Mouse (Mus musculus) testis, adult 2 months (tissue): ENCODE results near the gene Prpf40b. TPM values are rescaled to one million over a fixed set of nuclear protein-coding genes. Genes with fewer than 3 reads are reported as not detected.

Experiments
- H3K27ac ChIP-seq: fragments of 200-500 bp; 2 replicates; pipeline ENCODE4 v1.5.1; 2012; ENCODE audit warnings: low read depth, low read length; ENCODE audit not compliant: control insufficient read depth, insufficient read depth
- H3K27me3 ChIP-seq: fragments of 200-500 bp; 2 replicates; pipeline ENCODE4 v1.6.1; 2012; ENCODE audit warnings: mild to moderate bottlenecking, low read length, moderate library complexity; ENCODE audit not compliant: control insufficient read depth, insufficient read depth
- H3K36me3 ChIP-seq: fragments of 200-500 bp; 2 replicates; pipeline ENCODE4 v1.6.1; 2012; ENCODE audit warnings: mild to moderate bottlenecking, low read length; ENCODE audit not compliant: control insufficient read depth, insufficient read depth
- H3K4me1 ChIP-seq: fragments of 200-500 bp; 2 replicates; pipeline ENCODE4 v1.6.1; 2012; ENCODE audit warnings: low read length; ENCODE audit not compliant: control insufficient read depth, insufficient read depth
- H3K4me3 ChIP-seq: fragments of 200-500 bp; 2 replicates; pipeline ENCODE4 v1.5.1; 2012; ENCODE audit warnings: low read depth, mild to moderate bottlenecking, low read length, moderate library complexity, mixed read lengths; ENCODE audit not compliant: control insufficient read depth
- CTCF ChIP-seq: fragments of 200-500 bp; IDR thresholded peaks from 2 replicates; pipeline ENCODE4 v1.5.1; 2012; ENCODE audit warnings: low read depth, mild to moderate bottlenecking, inconsistent platforms, low read length, moderate library complexity; ENCODE audit not compliant: control insufficient read depth, insufficient read depth, insufficient replicate concordance
- POLR2A ChIP-seq: fragments of 200-500 bp; IDR thresholded peaks from 2 replicates; pipeline ENCODE4 v1.6.1; 2012; ENCODE audit warnings: low read depth, mild to moderate bottlenecking, inconsistent platforms, low read length, moderate library complexity; ENCODE audit not compliant: control insufficient read depth
- polyA plus RNA-seq: library from polyadenylated mRNA; depleted of rRNA; stranded (reverse); fragments of >200 nt; gene quantifications from 2 replicates; pipeline ENCODE4 v1.2.3, GENCODE M21; 2012

The Prpf40b gene
- polyA plus RNA-seq, 1 experiment = 104 TPM

GRCm38 (mm10) chr15:99276095-99276494 is 18.8 kb upstream of the Prpf40b start:
- Histone ChIP-seq H3K27me3 (no peaks in the 10 kb centered on the region), H3K4me3 (no peak overlapping the region), H3K27ac (no peak overlapping the region), H3K4me1 (no peaks in the 10 kb centered on the region), H3K36me3 (no peaks in the 10 kb centered on the region)
- TF ChIP-seq CTCF = no peak
- TF ChIP-seq POLR2A = no peak

DNA sequence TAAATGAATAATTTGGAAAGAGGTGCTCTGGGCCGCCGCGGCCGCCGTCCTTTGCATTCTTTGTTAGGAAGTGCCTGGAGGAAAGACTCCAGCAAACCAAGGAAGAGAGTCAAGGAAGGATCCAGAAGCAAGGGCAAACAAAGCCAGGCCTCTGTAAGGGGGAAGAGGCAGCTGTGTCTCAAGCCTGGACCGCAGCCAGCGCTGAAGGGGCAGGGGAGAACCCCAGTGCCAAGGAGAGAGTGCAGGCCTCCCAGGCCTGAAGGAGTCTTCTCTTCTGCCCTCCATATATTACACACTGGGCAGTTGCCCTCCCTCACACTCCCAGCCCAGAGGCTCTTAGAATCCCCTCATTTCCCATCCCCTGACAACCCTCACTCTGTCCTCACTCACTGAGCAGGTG is 16.6 kb upstream of the Prpf40b start:
- TF ChIP-seq POLR2A (no peak), CTCF (no peak)
- H3K36me3 ChIP-seq = no peaks in the 10 kb centered on the region

DNA sequence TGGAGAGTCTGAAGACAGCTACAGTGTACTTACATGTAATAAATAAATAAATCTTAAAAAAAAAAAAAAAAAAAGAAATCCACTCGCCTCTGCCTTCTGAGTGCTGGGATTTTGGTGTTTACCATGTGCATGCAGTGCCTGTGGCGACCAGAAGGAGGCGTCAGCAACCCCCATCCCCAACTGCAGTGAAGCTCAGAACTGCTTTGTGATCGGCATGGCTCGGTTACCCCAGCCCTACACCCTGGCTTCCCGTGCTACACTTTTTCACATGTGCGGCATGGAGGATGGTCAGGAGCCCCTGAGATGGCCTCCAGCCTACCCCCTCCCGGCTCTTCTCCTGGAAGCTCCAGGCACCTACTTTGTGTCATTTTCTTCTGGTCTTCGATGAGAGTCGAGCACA is 11.4 kb upstream of the Prpf40b start:
- Histone ChIP-seq H3K27me3 (no peaks in the 10 kb centered on the region), H3K4me3 (peak overlapping the region; percentile 2), H3K36me3 (no peaks in the 10 kb centered on the region), H3K4me1 (peaks cover 15% of the 10 kb centered on the region), H3K27ac (no peak overlapping the region)
- TF ChIP-seq POLR2A (no peak), CTCF (peak; percentile 78; the same call in 1 of the 2 replicates)

More for the DNA sequence above, 16.6 kb upstream of the Prpf40b start:
- no peak overlapping the region for H3K4me3 ChIP-seq
- H3K4me1 ChIP-seq = no peaks in the 10 kb centered on the region
- no peaks in the 10 kb centered on the region for H3K27me3 ChIP-seq
- no peak overlapping the region for H3K27ac ChIP-seq

GRCm38 (mm10) chr15:99284527-99285188 is 10.2 kb upstream of the Prpf40b start:
- no peaks in the 10 kb centered on the region for H3K36me3 ChIP-seq
- H3K4me1 ChIP-seq = peaks cover 15% of the 10 kb centered on the region
- TF ChIP-seq CTCF (no peak), POLR2A (no peak)
- no peaks in the 10 kb centered on the region for H3K27me3 ChIP-seq
- no peak overlapping the region for H3K27ac ChIP-seq
- H3K4me3 ChIP-seq = peak overlapping the region; percentile 34

GRCm38 (mm10) chr15:99285189-99285535 is 9.7 kb upstream of the Prpf40b start:
- TF ChIP-seq POLR2A (no peak), CTCF (no peak)
- Histone ChIP-seq H3K4me1 (peaks cover 15% of the 10 kb centered on the region), H3K27ac (no peak overlapping the region), H3K27me3 (no peaks in the 10 kb centered on the region), H3K4me3 (peak overlapping the region; percentile 34), H3K36me3 (no peaks in the 10 kb centered on the region)

DNA sequence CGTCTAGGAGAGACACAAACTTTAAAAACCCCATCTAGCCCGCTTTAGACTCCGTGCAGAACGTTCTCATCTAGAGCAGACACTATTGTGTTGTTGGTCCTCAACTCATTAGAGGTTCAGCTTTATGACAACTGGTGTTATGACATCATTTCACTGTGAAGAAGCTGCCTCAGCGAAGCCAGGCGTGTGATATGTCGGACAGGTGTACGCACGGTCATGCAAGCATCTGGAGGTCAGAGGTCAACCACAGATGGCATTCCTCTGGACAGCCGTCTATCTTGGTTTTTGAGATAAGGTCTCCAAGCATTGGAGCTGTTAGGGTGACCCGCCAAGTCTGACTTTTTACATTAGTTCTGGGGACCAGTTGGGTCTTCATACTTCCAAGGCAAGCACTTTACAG is 4.3 kb upstream of the Prpf40b start:
- TF ChIP-seq POLR2A = no peak
- TF ChIP-seq CTCF = no peak
- H3K27ac ChIP-seq = no peak overlapping the region
- peaks cover 16% of the 10 kb centered on the region for H3K4me1 ChIP-seq
- H3K36me3 ChIP-seq = no peaks in the 10 kb centered on the region
- no peaks in the 10 kb centered on the region for H3K27me3 ChIP-seq
- no peak overlapping the region for H3K4me3 ChIP-seq

GRCm38 (mm10) chr15:99294287-99294686 is 600 bp upstream of the Prpf40b start:
- Histone ChIP-seq H3K4me1 (peaks cover 13% of the 10 kb centered on the region), H3K4me3 (peak overlapping the region; percentile 81), H3K27me3 (no peaks in the 10 kb centered on the region), H3K36me3 (no peaks in the 10 kb centered on the region), H3K27ac (0 out of 2 replicates have a peak overlapping the region, but pooled peaks have one; percentile 32)
- TF ChIP-seq CTCF (no peak), POLR2A (no peak)
